Mouse (Mus musculus): ENCODE results near the gene Pbx1. TPM values are rescaled to one million over a fixed set of nuclear protein-coding genes. Genes with fewer than 3 reads are reported as not detected.

The Pbx1 gene
- polyA plus RNA-seq, 1 experiment, result 56.8 TPM

DNA sequence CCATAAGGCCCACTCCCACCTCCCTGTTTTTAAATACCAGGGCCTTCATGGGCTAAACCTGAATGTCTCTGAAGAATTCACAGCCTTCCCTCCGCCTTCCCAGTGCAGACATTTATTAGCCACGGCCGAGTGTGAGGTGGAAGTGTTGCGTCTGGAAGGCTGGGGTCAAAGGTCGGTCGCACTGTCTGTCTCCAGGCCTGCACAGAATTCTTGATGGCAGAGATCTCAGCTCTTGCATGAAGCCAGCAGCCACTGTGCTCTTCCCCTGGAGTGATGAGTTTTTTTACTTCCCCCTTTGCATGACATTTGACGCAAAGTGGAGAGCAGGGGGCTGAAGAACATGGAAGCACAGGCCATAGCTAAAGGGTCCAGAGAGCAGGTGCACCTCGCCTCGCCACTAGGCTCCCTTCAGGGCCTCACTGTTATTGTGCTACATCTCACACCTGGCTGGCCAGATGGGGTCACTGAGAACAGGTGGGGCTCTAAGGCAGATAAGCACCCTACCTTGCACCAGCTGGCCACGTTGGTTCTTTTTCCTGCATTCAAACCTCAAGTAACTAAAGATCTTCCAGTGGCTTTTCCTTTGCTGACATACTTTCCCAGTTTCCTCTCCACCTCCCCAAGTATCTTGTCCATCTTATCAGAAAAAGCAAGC, 143.1 kb downstream of the Pbx1 start:
- Histone ChIP-seq H3K4me3 (replicated peaks; ENCODE audit: extremely low read depth, low read depth, low read length) (no peak overlapping the region), H3K4me1 (ENCODE audit: control insufficient read depth, insufficient read depth, low read length) (peaks cover 46% of the 10 kb centered on the region)
- WGBS, result 74% methylated on average over 10 of the region's 10 CpGs
- DNase-seq, result no peak
- TF ChIP-seq CTCF (IDR thresholded peaks at IDR 0.05; ENCODE audit: insufficient read depth, low read length), result no peak
- no peak for TF ChIP-seq POLR2A (IDR thresholded peaks at IDR 0.05; ENCODE audit: borderline replicate concordance, extremely low read depth, low read depth, low read length)

DNA sequence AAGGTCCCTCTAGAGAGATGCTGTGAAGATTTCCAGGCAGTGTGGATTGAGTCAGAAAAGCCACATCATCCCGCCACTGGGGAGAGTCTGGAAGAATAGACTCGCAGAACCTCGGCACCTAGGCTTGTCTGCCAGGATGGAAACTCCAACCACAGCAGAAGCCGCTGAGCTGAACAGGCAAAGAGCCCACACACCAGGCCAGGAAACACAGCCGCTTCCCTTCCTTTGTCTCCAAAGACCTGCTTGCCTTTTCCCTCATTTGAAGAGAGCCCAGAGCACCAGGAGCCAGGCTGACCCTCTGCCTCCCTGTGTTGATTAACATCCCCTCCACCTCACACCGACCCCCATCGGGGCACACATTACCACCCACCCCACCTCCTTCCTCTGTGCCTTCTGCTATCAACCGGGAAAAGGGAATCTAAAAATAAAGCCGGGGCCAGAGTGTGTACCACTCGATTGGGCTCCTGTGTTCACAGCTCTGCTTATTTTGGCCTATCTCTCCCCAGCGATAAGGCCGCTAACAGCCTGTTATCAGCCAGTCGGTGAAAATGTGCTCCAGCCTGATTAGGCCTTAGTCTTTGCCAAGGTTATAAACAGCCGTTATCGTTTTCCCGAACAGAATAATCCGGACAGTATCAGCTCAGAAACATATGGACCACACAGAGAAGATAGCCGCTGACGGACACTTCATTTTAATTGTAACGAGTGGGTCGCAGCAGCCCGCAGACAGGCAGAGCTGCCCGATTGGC, 144.1 kb downstream of the Pbx1 start:
- Histone ChIP-seq H3K4me3 (replicated peaks; ENCODE audit: extremely low read depth, low read depth, low read length) (no peak overlapping the region), H3K4me1 (ENCODE audit: control insufficient read depth, insufficient read depth, low read length) (peaks cover 52% of the 10 kb centered on the region)
- peak; percentile 41 for DNase-seq
- TF ChIP-seq CTCF (IDR thresholded peaks at IDR 0.05; ENCODE audit: insufficient read depth, low read length) (no peak), POLR2A (IDR thresholded peaks at IDR 0.05; ENCODE audit: borderline replicate concordance, extremely low read depth, low read depth, low read length) (no peak)
- 26% methylated on average over 23 of the region's 23 CpGs for whole genome bisulfite sequencing

DNA sequence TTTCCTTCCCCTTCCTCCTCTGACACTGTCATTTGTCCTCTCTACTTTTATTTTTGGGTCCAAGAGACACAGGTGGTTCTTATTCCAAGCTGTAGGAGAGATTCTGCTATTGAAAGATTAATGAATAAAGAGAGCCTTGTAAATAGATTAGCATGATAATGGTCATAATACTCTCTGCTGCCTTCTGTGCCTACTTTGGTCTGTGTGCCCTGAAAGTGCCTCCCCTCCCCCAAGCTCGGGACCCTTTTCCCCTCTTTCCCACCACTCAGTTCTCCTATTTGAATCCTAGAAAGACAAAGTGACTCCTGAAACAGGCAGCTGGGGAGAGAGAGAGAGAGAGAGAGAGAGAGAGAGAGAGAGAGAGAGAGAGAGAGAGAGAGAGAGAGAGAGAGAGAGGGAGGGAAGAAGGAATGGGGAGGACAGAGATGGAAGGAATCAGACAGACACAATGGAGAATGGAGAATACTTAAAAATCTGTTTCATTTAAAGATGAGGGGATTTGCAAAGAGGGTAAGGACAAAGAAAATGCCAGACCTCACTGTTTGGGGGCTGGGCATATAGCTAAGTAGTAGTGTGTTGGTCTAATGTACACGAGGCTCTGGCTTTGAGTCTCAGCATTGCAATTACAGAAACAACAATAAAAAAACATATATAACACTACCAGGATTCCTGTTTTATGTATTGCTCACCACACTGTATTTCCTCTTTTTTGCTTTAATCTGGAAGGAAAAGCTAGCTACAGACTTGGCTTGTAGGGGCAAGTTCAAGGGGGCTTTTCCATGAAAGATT, 145.0 kb downstream of the Pbx1 start:
- WGBS, result 64% methylated on average over 2 of the region's 2 CpGs
- H3K4me3 ChIP-seq (replicated peaks; ENCODE audit: extremely low read depth, low read depth, low read length), result no peak overlapping the region
- TF ChIP-seq CTCF (IDR thresholded peaks at IDR 0.05; ENCODE audit: insufficient read depth, low read length), result no peak
- TF ChIP-seq POLR2A (IDR thresholded peaks at IDR 0.05; ENCODE audit: borderline replicate concordance, extremely low read depth, low read depth, low read length), result no peak
- no peak for DNase-seq
- H3K4me1 ChIP-seq (ENCODE audit: control insufficient read depth, insufficient read depth, low read length), result peaks cover 52% of the 10 kb centered on the region

DNA sequence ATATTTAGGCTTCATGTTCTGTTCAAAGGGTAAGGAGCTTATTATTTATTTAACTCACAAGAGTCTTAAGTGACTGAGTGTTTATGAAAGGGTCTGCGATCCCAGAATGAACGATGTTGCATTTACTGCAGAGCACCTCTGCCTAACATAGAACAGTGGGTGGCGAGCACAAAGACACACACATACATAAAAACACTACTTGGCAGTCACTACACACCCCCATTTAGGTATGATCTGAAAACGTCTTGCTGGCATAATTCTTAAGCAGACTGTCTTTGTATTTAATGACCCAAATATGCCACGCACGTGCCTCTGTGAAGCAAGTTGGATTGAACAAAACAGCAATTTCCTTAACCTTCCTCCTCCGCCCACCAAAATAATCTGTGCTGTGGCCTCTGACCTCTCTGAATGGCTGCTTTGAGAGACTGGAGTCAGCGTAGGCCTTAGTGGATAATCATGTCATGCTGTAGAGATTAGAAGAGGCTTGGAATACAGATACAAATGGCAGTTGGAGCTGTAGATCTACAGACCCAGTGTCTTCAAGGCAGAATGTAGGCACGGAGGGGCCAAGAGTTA, 147.4 kb downstream of the Pbx1 start:
- no peak overlapping the region for H3K4me3 ChIP-seq (replicated peaks; ENCODE audit: extremely low read depth, low read depth, low read length)
- DNase-seq, result no peak
- TF ChIP-seq POLR2A (IDR thresholded peaks at IDR 0.05; ENCODE audit: borderline replicate concordance, extremely low read depth, low read depth, low read length) (no peak), CTCF (IDR thresholded peaks at IDR 0.05; ENCODE audit: insufficient read depth, low read length) (no peak)
- WGBS, result 44% methylated on average over 9 of the region's 9 CpGs
- H3K4me1 ChIP-seq (ENCODE audit: control insufficient read depth, insufficient read depth, low read length), result peaks cover 32% of the 10 kb centered on the region

DNA sequence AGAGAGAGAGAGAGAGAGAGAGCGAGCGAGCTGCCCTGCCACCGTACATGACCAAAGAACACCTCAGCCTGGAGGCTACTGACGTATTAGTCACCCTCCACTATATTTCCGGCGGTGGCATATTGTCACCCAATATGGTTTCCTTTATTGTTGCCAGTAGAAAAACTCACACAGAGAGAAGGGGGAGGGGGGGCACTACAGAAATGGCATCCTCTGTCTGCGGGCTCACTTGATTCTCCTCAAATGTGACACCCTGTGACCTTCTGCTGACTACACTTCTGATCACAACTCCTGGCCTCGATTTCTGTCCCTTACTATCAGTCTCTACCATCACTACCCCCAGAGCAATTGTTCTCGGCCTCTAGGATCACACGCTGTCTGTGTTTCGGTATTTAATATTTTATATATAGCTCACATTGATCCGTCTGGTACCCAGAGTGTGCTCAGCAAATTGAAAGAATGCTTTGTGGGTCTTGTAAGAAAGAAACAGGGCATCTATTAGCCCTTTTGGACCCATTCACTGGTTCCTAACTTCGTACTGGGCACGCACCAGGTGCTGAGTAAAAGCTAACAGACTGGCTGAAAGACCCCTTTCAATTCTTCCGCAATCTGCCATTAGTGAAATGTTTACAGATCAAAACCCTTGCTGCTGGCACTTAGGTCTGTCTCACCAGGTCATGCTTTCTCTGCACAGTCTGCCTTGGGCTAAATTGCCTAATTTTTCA, 148.1 kb downstream of the Pbx1 start:
- WGBS, result 45% methylated on average over 15 of the region's 15 CpGs
- no peak for DNase-seq
- peaks cover 25% of the 10 kb centered on the region for H3K4me1 ChIP-seq (ENCODE audit: control insufficient read depth, insufficient read depth, low read length)
- H3K4me3 ChIP-seq (replicated peaks; ENCODE audit: extremely low read depth, low read depth, low read length), result no peak overlapping the region
- TF ChIP-seq POLR2A (IDR thresholded peaks at IDR 0.05; ENCODE audit: borderline replicate concordance, extremely low read depth, low read depth, low read length) (no peak), CTCF (IDR thresholded peaks at IDR 0.05; ENCODE audit: insufficient read depth, low read length) (no peak)

DNA sequence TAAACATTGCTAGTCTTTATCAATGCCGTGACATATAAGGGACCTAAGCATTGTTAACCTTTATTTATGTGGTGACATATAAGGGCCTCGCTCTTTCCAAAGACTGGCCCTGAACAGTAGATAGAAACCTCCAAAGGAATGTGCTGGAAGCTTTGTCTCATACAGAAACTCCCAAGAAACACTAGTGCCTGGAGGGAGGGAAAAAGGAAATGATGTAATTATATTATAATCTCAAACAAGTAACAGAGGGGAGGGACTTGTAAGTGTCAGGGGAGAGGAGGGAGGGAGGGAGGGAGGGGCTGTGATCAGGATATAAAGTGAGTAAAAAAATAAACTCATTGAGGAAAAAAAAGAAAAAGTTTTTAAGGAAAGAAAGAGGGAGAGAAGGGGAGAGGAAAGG, 148.6 kb downstream of the Pbx1 start:
- 50% methylated on average over 2 of the region's 2 CpGs for WGBS
- TF ChIP-seq CTCF (IDR thresholded peaks at IDR 0.05; ENCODE audit: insufficient read depth, low read length) (no peak), POLR2A (IDR thresholded peaks at IDR 0.05; ENCODE audit: borderline replicate concordance, extremely low read depth, low read depth, low read length) (no peak)
- peaks cover 22% of the 10 kb centered on the region for H3K4me1 ChIP-seq (ENCODE audit: control insufficient read depth, insufficient read depth, low read length)
- no peak overlapping the region for H3K4me3 ChIP-seq (replicated peaks; ENCODE audit: extremely low read depth, low read depth, low read length)
- DNase-seq, result no peak

DNA sequence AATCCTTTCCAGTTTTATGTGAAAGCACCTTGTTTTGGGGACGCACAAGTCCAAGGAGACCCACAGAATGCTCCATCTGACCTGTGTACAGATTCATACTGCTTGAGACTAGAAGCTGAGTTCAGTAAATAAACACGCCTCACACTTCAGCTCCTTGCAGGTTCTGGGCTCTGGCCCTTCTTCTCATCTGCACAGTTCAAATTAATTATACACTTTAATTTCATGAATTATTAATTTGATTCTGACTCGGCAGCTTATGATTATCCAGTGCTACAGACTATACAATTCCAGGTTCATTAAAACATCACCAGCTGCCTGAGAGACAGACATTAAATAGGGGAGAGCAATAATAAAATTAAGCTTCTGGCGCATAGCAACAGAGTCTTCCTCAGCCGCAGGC, 156.4 kb downstream of the Pbx1 start:
- WGBS, result 83% methylated on average over 5 of the region's 5 CpGs
- Histone ChIP-seq H3K4me3 (replicated peaks; ENCODE audit: extremely low read depth, low read depth, low read length) (no peak overlapping the region), H3K4me1 (ENCODE audit: control insufficient read depth, insufficient read depth, low read length) (peaks cover 4% of the 10 kb centered on the region; the same call in 1 of the 2 replicates)
- TF ChIP-seq POLR2A (IDR thresholded peaks at IDR 0.05; ENCODE audit: borderline replicate concordance, extremely low read depth, low read depth, low read length) (no peak), CTCF (IDR thresholded peaks at IDR 0.05; ENCODE audit: insufficient read depth, low read length) (no peak)
- DNase-seq, result no peak

DNA sequence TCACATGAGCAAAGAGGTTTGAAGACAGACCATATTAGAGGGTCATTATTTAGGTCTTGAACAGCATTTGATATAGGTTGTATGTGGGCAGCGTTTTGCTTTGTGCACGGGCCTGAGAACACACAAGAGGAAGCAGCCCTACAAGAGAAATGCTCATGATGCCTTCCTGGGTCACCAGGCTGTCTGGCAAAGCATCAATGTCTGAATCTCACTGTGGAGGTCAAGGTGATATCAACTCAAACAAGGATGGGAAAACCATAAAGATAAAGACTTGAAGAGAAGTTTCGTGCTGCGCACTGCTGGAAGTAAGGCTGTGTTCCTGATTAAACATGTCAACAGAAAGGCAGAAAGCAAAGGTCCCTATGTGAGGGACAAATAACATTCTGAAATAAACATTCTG, 157.8 kb downstream of the Pbx1 start:
- WGBS, result 93% methylated on average over 4 of the region's 4 CpGs
- no peak for DNase-seq
- TF ChIP-seq POLR2A (IDR thresholded peaks at IDR 0.05; ENCODE audit: borderline replicate concordance, extremely low read depth, low read depth, low read length) (no peak), CTCF (IDR thresholded peaks at IDR 0.05; ENCODE audit: insufficient read depth, low read length) (no peak)

DNA sequence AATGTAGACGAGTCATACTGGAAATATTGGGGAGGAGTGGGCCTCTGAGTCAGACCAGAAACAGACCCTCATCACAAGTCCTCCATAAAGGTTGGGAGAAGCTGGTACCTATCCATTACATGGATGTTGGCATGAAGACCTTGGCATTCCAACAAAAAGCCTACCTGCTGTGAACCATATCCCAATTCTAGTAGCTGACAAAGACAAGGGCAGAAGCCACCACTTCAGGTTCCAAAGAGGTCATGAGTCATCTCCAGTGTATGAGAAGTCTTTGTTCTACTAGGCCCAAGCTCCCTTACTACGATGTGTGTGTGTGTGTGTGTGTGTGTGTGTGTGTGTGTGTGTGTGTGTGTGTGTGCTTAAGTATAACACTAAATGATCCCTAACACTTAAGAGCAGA, 160.0 kb downstream of the Pbx1 start:
- WGBS, result 48% methylated on average over 2 of the region's 2 CpGs
- no peak for DNase-seq
- no peak for TF ChIP-seq CTCF (IDR thresholded peaks at IDR 0.05; ENCODE audit: insufficient read depth, low read length)
- H3K4me3 ChIP-seq (replicated peaks; ENCODE audit: extremely low read depth, low read depth, low read length), result no peak overlapping the region
- H3K4me1 ChIP-seq (ENCODE audit: control insufficient read depth, insufficient read depth, low read length), result peaks cover 13% of the 10 kb centered on the region

More for the DNA sequence above, 157.8 kb downstream of the Pbx1 start:
- peaks cover 4% of the 10 kb centered on the region; the same call in 1 of the 2 replicates for H3K4me1 ChIP-seq (ENCODE audit: control insufficient read depth, insufficient read depth, low read length)
- H3K4me3 ChIP-seq (replicated peaks; ENCODE audit: extremely low read depth, low read depth, low read length), result no peak overlapping the region

All from lung, adult 2 months (tissue).